Mouse (Mus musculus) fibroblast of lung, adult 2 months (primary cell): ENCODE data around the gene Olfr1224-ps1.
"Not testable (repeated sequence)": the region's sequence is repeated elsewhere in the genome, so short reads cannot be mapped to it uniquely, and the experiment has no call there.

Experiments
- DNase-seq: peaks from one replicate; pipeline ENCODE4 v3.0.0-alpha.2; 2011; ENCODE audit warnings: low read depth

Olfr1224-ps1 gene

GRCm38 (mm10) chr2:89163991-89164390, at the start of gene Olfr1224-ps1:
Gene Olfr1224-ps1 (minus strand): TSS chr2:89164091.
- not testable (repeated sequence) for DNase-seq

GRCm38 (mm10) chr2:89199948-89200347, 36.1 kb upstream of the Olfr1224-ps1 start, which contains the start of gene Olfr1226:
Gene Olfr1226 (minus strand): TSS chr2:89200048.
- DNase-seq: no peak

GRCm38 (mm10) chr2:89196325-89196982, 32.6 kb upstream of the Olfr1224-ps1 start:
- DNase-seq: no peak

GRCm38 (mm10) chr2:89174569-89174968, 10.7 kb upstream of the Olfr1224-ps1 start, which contains the start of gene Olfr1225:
Gene Olfr1225 (minus strand): TSS chr2:89174669.
- no peak for DNase-seq

GRCm38 (mm10) chr2:89164711-89165110, 820 bp upstream of the Olfr1224-ps1 start:
- DNase-seq: not testable (repeated sequence)

- DNase-seq: no peak
Observed at GRCm38 (mm10) chr2:89151460-89151859, 12.4 kb downstream of the Olfr1224-ps1 start, which contains the start of gene Olfr1223. Gene Olfr1223 (minus strand): TSS chr2:89151560.

GRCm38 (mm10) chr2:89132954-89133353, 30.9 kb downstream of the Olfr1224-ps1 start, which contains the start of gene Olfr1222:
Gene Olfr1222 (minus strand): TSS chr2:89133054.
- no peak for DNase-seq

GRCm38 (mm10) chr2:89117183-89117582, 46.7 kb downstream of the Olfr1224-ps1 start, which contains the start of gene Olfr1221:
Gene Olfr1221 (minus strand): TSS chr2:89117283.
- DNase-seq: no peak

GRCm38 (mm10) chr2:89106735-89107134, 57.2 kb downstream of the Olfr1224-ps1 start, which contains the start of gene Olfr1220:
Gene Olfr1220 (minus strand): TSS chr2:89106835.
- DNase-seq: no peak

GRCm38 (mm10) chr2:89105651-89106050, 58.2 kb downstream of the Olfr1224-ps1 start:
- DNase-seq: no peak
